Mouse (Mus musculus) ES-Bruce4 (cell line): ENCODE measurements around the gene Ramp1. TPM values are rescaled to one million over a fixed set of nuclear protein-coding genes. Genes with fewer than 3 reads are reported as not detected.
A peak's percentile ranks its signal among the peaks of the same experiment; 100 is the strongest.

Experiments
- H3K27ac ChIP-seq: 2 replicates; pipeline ENCODE4 v1.5.1; 2012; ENCODE audit warnings: low read length, inconsistent platforms; ENCODE audit not compliant: insufficient read depth
- H3K27me3 ChIP-seq: 2 replicates; pipeline ENCODE4 v1.6.1; 2012; ENCODE audit warnings: mild to moderate bottlenecking, low read length, inconsistent platforms; ENCODE audit not compliant: control insufficient read depth, poor library complexity, insufficient read depth, severe bottlenecking
- H3K36me3 ChIP-seq: 2 replicates; pipeline ENCODE4 v1.6.1; 2012; ENCODE audit warnings: inconsistent platforms, mild to moderate bottlenecking, low read length, moderate library complexity; ENCODE audit not compliant: control insufficient read depth, poor library complexity, insufficient read depth, severe bottlenecking
- H3K4me1 ChIP-seq: one replicate; pipeline ENCODE4 v1.8.1; 2011; ENCODE audit warnings: low read length; ENCODE audit not compliant: control insufficient read depth, insufficient read depth
- H3K4me3 ChIP-seq: 2 replicates; pipeline ENCODE4 v1.5.1; 2011; ENCODE audit warnings: low read depth, mild to moderate bottlenecking, low read length
- H3K9ac ChIP-seq: 2 replicates; pipeline ENCODE4 v1.6.1; 2012; ENCODE audit warnings: low read depth, mild to moderate bottlenecking, inconsistent platforms; ENCODE audit not compliant: poor library complexity, severe bottlenecking
- H3K9me3 ChIP-seq: replicated peaks from 2 replicates; pipeline ENCODE4 v1.6.1; 2012; ENCODE audit warnings: mild to moderate bottlenecking, low read length, inconsistent platforms; ENCODE audit not compliant: control insufficient read depth, poor library complexity, insufficient read depth, severe bottlenecking
- CTCF ChIP-seq: IDR thresholded peaks from one replicate; pipeline ENCODE4 v1.8.1; 2011; ENCODE audit warnings: low read depth, low read length
- EP300 ChIP-seq: IDR thresholded peaks from 2 replicates; pipeline ENCODE4 v1.6.1; 2011; ENCODE audit warnings: low read depth, low read length; ENCODE audit not compliant: insufficient read depth
- POLR2A ChIP-seq: IDR thresholded peaks from one replicate; pipeline ENCODE4 v1.8.1; 2011; ENCODE audit warnings: low read length; ENCODE audit not compliant: insufficient read depth
- polyA plus RNA-seq: library from polyadenylated mRNA; stranded (reverse); fragments of >200 nt; gene quantifications from 2 replicates; pipeline ENCODE4 v1.2.4, GENCODE M21; 2011; ENCODE audit warnings: low read depth; ENCODE audit not compliant: missing spikeins, insufficient read depth, insufficient read length

The Ramp1 gene
- polyA plus RNA-seq, 1 experiment = 0.69 TPM

DNA sequence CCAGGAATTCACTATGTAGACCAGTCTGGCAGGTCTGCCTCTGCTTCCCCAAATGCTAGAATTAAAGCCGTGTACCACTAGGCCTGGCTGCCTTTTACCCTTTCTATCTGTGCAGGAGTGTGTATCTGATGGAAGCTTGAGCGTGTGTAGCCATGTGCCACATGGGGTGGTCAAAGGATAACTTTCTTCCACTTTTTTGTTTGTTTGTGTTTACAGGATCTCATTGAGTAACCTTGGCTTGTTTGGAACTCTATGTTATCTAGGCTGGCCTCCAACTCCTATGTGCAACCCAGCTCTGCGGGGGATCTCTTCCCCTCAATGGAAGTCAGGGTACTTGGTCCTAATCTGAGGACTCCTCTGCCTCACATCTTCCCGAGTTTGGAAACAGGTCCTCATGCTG lies 69.3 kb downstream of the Ramp1 start:
- H3K4me3 ChIP-seq = peak overlapping the region; percentile 59
- no peaks in the 10 kb centered on the region for H3K27me3 ChIP-seq
- no peak for TF ChIP-seq CTCF
- TF ChIP-seq POLR2A = no peak
- TF ChIP-seq EP300 = no peak
- H3K27ac ChIP-seq = no peak overlapping the region
- H3K4me1 ChIP-seq = no peaks in the 10 kb centered on the region
- no peaks in the 10 kb centered on the region for H3K36me3 ChIP-seq
- peak overlapping the region; percentile 66 for H3K9ac ChIP-seq
- no peaks in the 10 kb centered on the region for H3K9me3 ChIP-seq

DNA sequence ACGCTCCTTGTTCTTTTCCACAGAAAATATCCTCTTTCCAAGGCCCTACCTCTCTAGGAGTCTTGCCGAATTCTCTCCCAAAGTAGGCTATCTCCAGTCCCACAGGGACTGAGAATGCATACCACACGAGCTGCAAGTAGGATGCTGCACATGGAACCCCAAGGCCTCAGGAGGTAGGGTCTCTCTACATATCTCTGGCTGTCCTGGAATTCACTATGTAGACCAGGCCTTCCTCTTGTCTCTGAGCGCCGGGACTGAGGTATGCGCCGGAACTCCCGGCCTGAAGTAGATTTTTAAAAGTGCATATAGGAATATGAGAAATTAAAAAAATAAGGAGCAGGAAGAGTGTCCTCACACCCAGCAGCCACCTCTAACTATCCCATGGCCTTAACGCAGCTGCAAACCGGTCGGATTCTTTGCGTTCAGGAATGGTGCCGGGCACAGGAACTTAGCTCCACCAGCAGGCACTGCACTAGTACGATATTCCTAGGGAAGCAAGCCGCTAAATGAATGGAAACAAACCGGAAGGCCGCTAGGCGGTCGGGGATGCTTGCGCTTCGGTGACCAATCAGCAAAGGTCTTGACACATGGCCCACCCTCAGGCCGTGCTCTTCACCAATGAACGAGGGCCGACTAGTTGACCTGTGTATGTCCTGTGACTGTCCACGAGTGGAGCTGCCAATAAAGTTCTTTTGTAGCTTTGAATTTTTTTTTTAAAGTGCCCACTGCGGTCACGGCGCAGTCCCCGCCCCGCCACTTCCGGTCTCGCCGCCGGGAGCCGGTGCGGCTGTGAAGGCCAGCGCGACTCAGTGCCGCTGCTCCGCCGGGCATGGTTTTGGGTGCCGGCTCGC lies 70.2 kb downstream of the Ramp1 start, which contains the start of gene Ube2f:
Ube2f (plus strand) TSS at position 741 of the 851 bp plus-strand sequence.
- peak within 1 kb of the TSS; percentile 88 for H3K9ac ChIP-seq
- H3K27ac ChIP-seq = peak within 1 kb of the TSS; percentile 45; the same call in 1 of the 2 replicates
- peak within 1 kb of the TSS; percentile 94 for H3K4me3 ChIP-seq
- H3K36me3 ChIP-seq = 0 out of 2 replicates have a peak, but pooled peaks cover 2% of the 10 kb centered on the region
- H3K9me3 ChIP-seq = no peaks in the 10 kb centered on the region
- TF ChIP-seq POLR2A (peak; percentile 85), CTCF (no peak)
- H3K27me3 ChIP-seq = no peaks in the 10 kb centered on the region
- H3K4me1 ChIP-seq = no peaks in the 10 kb centered on the region

DNA sequence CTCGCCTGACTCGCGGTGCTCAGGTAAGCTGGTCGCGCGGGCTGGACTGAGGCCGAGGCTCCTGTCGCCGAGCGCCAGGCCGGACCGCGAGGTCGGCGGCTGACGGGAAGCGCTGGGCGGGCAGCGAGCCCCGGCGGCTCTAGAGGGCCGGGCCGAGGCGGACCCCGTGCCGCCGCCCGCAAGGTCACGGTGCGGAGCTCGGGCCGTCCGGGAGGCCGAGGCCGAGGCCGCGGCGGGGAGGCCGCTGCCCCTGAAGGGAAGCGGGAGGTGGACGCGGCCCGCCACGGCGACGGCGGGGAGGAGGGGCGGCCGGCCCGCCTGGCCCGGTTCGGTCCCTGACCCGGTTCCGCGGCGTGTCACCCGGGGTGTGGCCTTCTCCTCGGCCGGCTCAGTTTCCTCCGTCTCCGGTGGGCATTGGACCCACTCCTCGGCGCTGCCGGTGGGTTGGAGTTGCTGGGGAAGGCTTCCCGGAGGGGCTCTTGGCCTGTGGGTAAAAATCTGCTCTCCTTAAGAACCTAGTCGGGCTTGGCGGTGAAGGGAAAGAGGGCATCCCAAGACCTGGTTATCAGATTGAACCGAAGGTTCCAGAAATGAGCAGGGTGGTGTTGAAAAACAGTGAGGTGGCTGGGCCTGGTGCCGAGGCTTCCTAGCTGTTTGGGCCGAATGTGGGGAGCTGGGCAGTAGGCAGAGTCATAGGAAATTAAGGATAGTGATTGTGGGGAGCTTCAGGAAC lies 71.0 kb downstream of the Ramp1 start:
- H3K4me1 ChIP-seq = no peaks in the 10 kb centered on the region
- H3K36me3 ChIP-seq = 0 out of 2 replicates have a peak, but pooled peaks cover 2% of the 10 kb centered on the region
- no peak overlapping the region for H3K27ac ChIP-seq
- H3K9me3 ChIP-seq = no peaks in the 10 kb centered on the region
- H3K9ac ChIP-seq = peak overlapping the region; percentile 88
- TF ChIP-seq POLR2A (no peak), EP300 (no peak), CTCF (no peak)
- H3K27me3 ChIP-seq = no peaks in the 10 kb centered on the region
- peak overlapping the region; percentile 78 for H3K4me3 ChIP-seq

DNA sequence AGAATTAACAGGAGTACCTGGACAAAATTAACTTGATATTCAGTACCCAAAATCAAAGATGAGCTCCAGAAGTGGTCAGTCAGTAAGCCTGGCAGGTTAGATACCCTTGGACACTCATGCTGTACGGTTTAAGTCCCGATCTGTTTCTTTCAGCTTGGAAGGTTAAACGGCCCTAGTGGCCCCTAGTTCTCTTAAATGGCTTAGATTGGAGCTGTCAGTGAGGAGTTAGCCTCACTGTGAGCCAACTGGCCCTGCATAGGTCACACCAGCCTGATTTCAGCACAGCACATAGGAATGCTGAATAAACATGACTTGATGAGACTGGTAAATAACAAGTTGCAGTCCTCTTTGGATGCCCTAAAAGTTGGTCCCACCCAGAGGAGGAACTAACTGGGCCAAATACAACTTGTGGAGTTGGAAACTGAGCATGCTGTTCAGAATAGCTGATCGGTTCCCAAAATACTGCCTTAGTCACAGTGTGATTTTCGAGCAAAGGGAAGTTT lies 71.6 kb downstream of the Ramp1 start:
- no peaks in the 10 kb centered on the region for H3K27me3 ChIP-seq
- H3K4me1 ChIP-seq = no peaks in the 10 kb centered on the region
- peak overlapping the region; percentile 88 for H3K9ac ChIP-seq
- no peak for TF ChIP-seq CTCF
- TF ChIP-seq EP300 = no peak
- TF ChIP-seq POLR2A = no peak
- no peak overlapping the region for H3K27ac ChIP-seq
- H3K4me3 ChIP-seq = peak overlapping the region; percentile 78
- H3K9me3 ChIP-seq = no peaks in the 10 kb centered on the region
- H3K36me3 ChIP-seq = 0 out of 2 replicates have a peak, but pooled peaks cover 2% of the 10 kb centered on the region

DNA sequence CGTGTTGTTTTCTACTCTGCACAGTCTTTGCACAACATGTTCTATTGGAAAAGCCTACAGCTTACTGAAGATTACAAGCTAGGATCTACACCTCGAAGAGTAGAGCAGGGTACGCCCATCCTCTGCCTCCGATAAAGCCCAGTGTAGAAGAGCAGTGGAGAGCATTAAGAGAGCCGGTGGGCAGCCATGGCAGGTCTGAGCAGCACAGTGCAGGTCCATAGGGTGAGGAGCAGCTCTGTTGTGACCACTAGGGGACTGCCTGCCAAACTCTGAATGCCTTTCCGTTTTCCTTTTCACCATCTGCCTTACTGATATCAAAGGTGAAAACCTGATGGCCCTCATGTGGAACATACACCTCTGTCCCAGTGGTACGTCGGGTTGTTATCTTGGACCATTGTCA lies 72.3 kb downstream of the Ramp1 start:
- Histone ChIP-seq H3K4me1 (no peaks in the 10 kb centered on the region), H3K9ac (no peak overlapping the region), H3K27ac (no peak overlapping the region), H3K9me3 (no peaks in the 10 kb centered on the region), H3K4me3 (no peak overlapping the region), H3K36me3 (0 out of 2 replicates have a peak, but pooled peaks cover 2% of the 10 kb centered on the region), H3K27me3 (no peaks in the 10 kb centered on the region)
- TF ChIP-seq EP300 (no peak), POLR2A (no peak), CTCF (peak; percentile 22)
